Comparison of ENCODE assay signal across 9 mouse cellular contexts in genomic region chr6:32583582-32583981, GRCm38 (mm10). TPM values are rescaled to one million over a fixed set of nuclear protein-coding genes. Genes with fewer than 3 reads are reported as not detected.
A peak's percentile ranks its signal among the peaks of the same experiment; 100 is the strongest.
DNase-seq lines count a peak whose midpoint lies in the region; ATAC-seq and TF ChIP-seq lines count a peak whose summit lies in the region.
"Had no signal": no experiment of that assay in that cellular context is flagged by ENCODE, and none has a peak within 500 bp of the region (broad histone marks: within the 10 kb centered on the region; RNA-seq: fewer than 3 reads in every experiment).

No protein-coding gene starts in this region.

- no peak overlapping the region for H3K27ac ChIP-seq in embryonic facial prominence, embryonic 10.5 days (replicated peaks)
- peak overlapping the region; percentile 72; the same call in 1 of the 2 replicates for H3K27ac ChIP-seq in hindbrain, embryonic 13.5 days
- no peak overlapping the region for H3K27ac ChIP-seq in neural tube, embryonic 14.5 days (ENCODE audit: low read depth, low read length)
- H3K27ac ChIP-seq in kidney, adult 2 months (ENCODE audit: insufficient read depth, low read depth, low read length): no peak overlapping the region

- ATAC-seq in hindbrain, embryonic 13.5 days (ENCODE audit: low FRiP score): no peak
- ATAC-seq in neural tube, embryonic 14.5 days (ENCODE audit: low read depth): no peak

- TF ChIP-seq POLR2A in kidney, adult 2 months (IDR thresholded peaks at IDR 0.05; ENCODE audit: low read depth, low read length): no peak

- peak overlapping the region; percentile 97 for H3K9ac ChIP-seq in hindbrain, embryonic 13.5 days
- H3K9ac ChIP-seq in neural tube, embryonic 14.5 days (replicated peaks; ENCODE audit: low read depth, low read length): peak overlapping the region; percentile 18; the same call in 1 of the 2 replicates

- H3K36me3 ChIP-seq in embryonic facial prominence, embryonic 10.5 days (replicated peaks): no peaks in the 10 kb centered on the region
- H3K36me3 ChIP-seq in hindbrain, embryonic 13.5 days: 0 out of 2 replicates have a peak, but pooled peaks cover 3% of the 10 kb centered on the region
- H3K36me3 ChIP-seq in neural tube, embryonic 14.5 days (ENCODE audit: control insufficient read depth, insufficient read depth, low read length): no peaks in the 10 kb centered on the region
- H3K36me3 ChIP-seq in kidney, adult 2 months (ENCODE audit: control insufficient read depth, insufficient read depth, low read length): no peaks in the 10 kb centered on the region

- peak; percentile 19 to 40 for DNase-seq in layer of hippocampus, adult 18-20 months (ENCODE audit: low spot score in 2 of 2)
- DNase-seq in layer of hippocampus, postnatal 25 days (ENCODE audit: extremely low spot score in 1 of 2, low spot score in 1 of 2): no peak
- peak; percentile 28 for DNase-seq in embryonic facial prominence, embryonic 10.5 days (ENCODE audit: low spot score)
- DNase-seq in kidney, adult 2 months: no peak
- no peak for DNase-seq in urinary bladder, postnatal 36 days (ENCODE audit: low spot score in 2 of 2)
- DNase-seq in kidney, postnatal 10 days: no peak
- DNase-seq: kidney, postnatal 14 days had no signal

- H3K4me1 ChIP-seq in embryonic facial prominence, embryonic 10.5 days: peaks cover 52% of the 10 kb centered on the region
- peaks cover 67% of the 10 kb centered on the region for H3K4me1 ChIP-seq in hindbrain, embryonic 13.5 days (replicated peaks)
- peaks cover 22% of the 10 kb centered on the region for H3K4me1 ChIP-seq in neural tube, embryonic 14.5 days (ENCODE audit: control insufficient read depth, insufficient read depth, low read length)
- H3K4me1 ChIP-seq in kidney, adult 2 months (ENCODE audit: control insufficient read depth, insufficient read depth, low read length): peaks cover 4% of the 10 kb centered on the region; the same call in 1 of the 2 replicates

- no peaks in the 10 kb centered on the region for H3K9me3 ChIP-seq in embryonic facial prominence, embryonic 10.5 days
- H3K9me3 ChIP-seq in hindbrain, embryonic 13.5 days: no peaks in the 10 kb centered on the region
- H3K9me3 ChIP-seq in neural tube, embryonic 14.5 days (ENCODE audit: control insufficient read depth, low read length): no peaks in the 10 kb centered on the region

- peak overlapping the region; percentile 79 for H3K4me2 ChIP-seq in hindbrain, embryonic 13.5 days
- peak overlapping the region; percentile 70 for H3K4me2 ChIP-seq in neural tube, embryonic 14.5 days (ENCODE audit: low read depth, low read length)

- no peak for TF ChIP-seq CTCF in kidney, adult 2 months (conservative IDR thresholded peaks at IDR 0.05; ENCODE audit: insufficient read depth, insufficient read length, low read depth, low read length)

- no peak overlapping the region for H3K4me3 ChIP-seq in embryonic facial prominence, embryonic 10.5 days
- H3K4me3 ChIP-seq in hindbrain, embryonic 13.5 days: peak overlapping the region; percentile 87
- peak overlapping the region; percentile 86 for H3K4me3 ChIP-seq in neural tube, embryonic 14.5 days (ENCODE audit: low read depth, low read length)
- H3K4me3 ChIP-seq in kidney, adult 2 months (ENCODE audit: insufficient read depth, low read depth, low read length): no peak overlapping the region

- H3K27me3 ChIP-seq in embryonic facial prominence, embryonic 10.5 days (replicated peaks; ENCODE audit: low read depth, poor library complexity, severe bottlenecking): peaks cover 60% of the 10 kb centered on the region
- peaks cover 4% of the 10 kb centered on the region; the same call in 1 of the 2 replicates for H3K27me3 ChIP-seq in hindbrain, embryonic 13.5 days
- no peaks in the 10 kb centered on the region for H3K27me3 ChIP-seq in neural tube, embryonic 14.5 days (ENCODE audit: control insufficient read depth, insufficient read depth, low read length)
- H3K27me3 ChIP-seq in kidney, adult 2 months (replicated peaks; ENCODE audit: control insufficient read depth, insufficient read depth, low read length): no peaks in the 10 kb centered on the region; the same call in 1 of the 2 replicates

- WGBS in embryonic facial prominence, embryonic 10.5 days: 8% methylated on average over 3 of the region's 3 CpGs
- WGBS in hindbrain, embryonic 13.5 days: 6% methylated on average over 3 of the region's 3 CpGs
- WGBS in neural tube, embryonic 14.5 days: 11% methylated on average over 3 of the region's 3 CpGs
- 32% methylated on average over 3 of the region's 3 CpGs for WGBS in kidney, adult 2 months

RNA-seq across cellular contexts. Expression of gene Plxna4, which starts 4.4 kb away (rescaled TPM):
- total RNA-seq in layer of hippocampus, adult 18-20 months (2021): 100 to 1,000 TPM; 105 to 108 TPM
- 100 to 1,000 TPM; 114 to 132 TPM for total RNA-seq in layer of hippocampus, postnatal 25 days (2021)
- polyA plus RNA-seq in embryonic facial prominence, embryonic 10.5 days (2016; fragmentation: Nextera tagmentation; extraction: Ambion mirVana): 1.7 and 1.9 TPM in 2 replicates
- 15.9 and 16.2 TPM in 2 replicates for polyA plus RNA-seq in hindbrain, embryonic 13.5 days (2015; fragmentation: Nextera tagmentation; extraction: Ambion mirVana)
- polyA plus RNA-seq in neural tube, embryonic 14.5 days (2014; fragmentation: Nextera tagmentation; extraction: Ambion mirVana): 25.1 and 26.9 TPM in 2 replicates
- 1.7 and 1.8 TPM in 2 replicates for polyA plus RNA-seq in kidney, adult 2 months (2012; rRNA removed)

Comparison
In these comparisons a context has a peak if more than half of its experiments do, and no peak if none do; other contexts are left out.
1. DNase-seq: peak in layer of hippocampus, adult 18-20 months (2 of 2) and embryonic facial prominence, embryonic 10.5 days (single experiment); none in layer of hippocampus, postnatal 25 days (0 of 2), kidney, adult 2 months (single experiment), urinary bladder, postnatal 36 days (0 of 2) and kidney, postnatal 10 days (single experiment).
2. H3K4me3 ChIP-seq: peak in hindbrain, embryonic 13.5 days (single experiment) and neural tube, embryonic 14.5 days (single experiment); none in embryonic facial prominence, embryonic 10.5 days (single experiment) and kidney, adult 2 months (single experiment).